Mouse (Mus musculus): ENCODE measurements around the gene Cxcr3. TPM values are rescaled to one million over a fixed set of nuclear protein-coding genes. Genes with fewer than 3 reads are reported as not detected.

Cxcr3 gene
- polyA plus RNA-seq, 1 experiment from 2014 or later, result 0.27 TPM

DNA sequence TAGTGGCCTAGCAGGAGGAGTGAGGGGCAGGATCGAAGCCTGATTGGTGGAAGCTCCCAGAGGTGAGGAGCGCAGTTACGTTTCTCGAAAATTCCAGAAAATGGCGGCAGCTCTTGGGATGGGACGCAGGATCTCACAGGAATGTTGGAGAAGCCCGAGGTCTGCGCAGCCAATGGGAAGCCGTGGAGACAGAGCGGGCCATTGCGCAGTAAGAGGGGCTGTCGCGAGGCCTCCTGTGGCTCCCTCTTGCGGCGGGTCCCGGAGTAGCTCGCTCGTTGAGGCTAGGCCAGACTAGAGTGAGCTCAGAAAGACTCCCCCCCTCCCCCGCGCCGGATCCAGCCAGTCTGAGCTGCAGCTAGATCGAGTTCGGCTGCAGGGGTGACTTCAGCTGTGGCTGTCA, 35.8 kb downstream of the Cxcr3 start:
- ATAC-seq (replicated peaks; ENCODE audit: low FRiP score) (no peak), DNase-seq (ENCODE audit: low spot score) (no peak)
- Histone ChIP-seq H3K9ac (ENCODE audit: low read depth, low read length) (no peak overlapping the region), H3K36me3 (ENCODE audit: control insufficient read depth, insufficient read depth, low read length) (no peaks in the 10 kb centered on the region), H3K9me3 (ENCODE audit: control insufficient read depth, low read length) (peaks cover 13% of the 10 kb centered on the region), H3K27me3 (replicated peaks; ENCODE audit: control insufficient read depth, insufficient read depth, low read length) (no peaks in the 10 kb centered on the region), H3K4me1 (replicated peaks; ENCODE audit: control insufficient read depth, insufficient read depth, low read length) (no peaks in the 10 kb centered on the region), H3K4me3 (ENCODE audit: low read depth, low read length) (no peak overlapping the region), H3K4me2 (no peak overlapping the region), H3K27ac (ENCODE audit: low read depth, low read length) (no peak overlapping the region)
- WGBS, result 52% methylated on average over 23 of the region's 23 CpGs

DNA sequence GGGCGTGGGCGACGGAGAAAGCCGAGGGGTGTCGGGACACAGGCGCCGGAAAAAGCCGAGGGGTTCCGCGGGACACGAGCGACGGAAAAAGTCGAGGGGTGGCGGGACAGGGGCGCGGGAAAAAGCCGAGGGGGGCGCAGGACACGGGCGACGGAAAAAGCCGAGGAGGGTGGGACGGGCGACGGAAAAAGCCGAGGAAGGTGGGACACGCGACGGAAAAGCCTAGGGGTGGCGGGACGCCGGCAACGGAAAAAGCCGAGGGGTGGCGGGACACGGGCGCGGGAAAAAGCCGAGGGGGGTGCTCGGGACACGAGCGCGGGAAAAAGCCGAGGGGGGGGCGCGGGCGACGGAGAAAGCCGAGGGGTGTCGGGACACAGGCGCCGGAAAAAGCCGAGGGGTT, 36.5 kb downstream of the Cxcr3 start:
- H3K4me2 ChIP-seq, result no peak overlapping the region
- no peak overlapping the region for H3K4me3 ChIP-seq (ENCODE audit: low read depth, low read length)
- H3K36me3 ChIP-seq (ENCODE audit: control insufficient read depth, insufficient read depth, low read length), result no peaks in the 10 kb centered on the region
- ATAC-seq (replicated peaks; ENCODE audit: low FRiP score) (no peak), DNase-seq (ENCODE audit: low spot score) (no peak)
- no peaks in the 10 kb centered on the region for H3K27me3 ChIP-seq (replicated peaks; ENCODE audit: control insufficient read depth, insufficient read depth, low read length)
- no peak overlapping the region for H3K27ac ChIP-seq (ENCODE audit: low read depth, low read length)
- H3K4me1 ChIP-seq (replicated peaks; ENCODE audit: control insufficient read depth, insufficient read depth, low read length), result no peaks in the 10 kb centered on the region
- H3K9me3 ChIP-seq (ENCODE audit: control insufficient read depth, low read length), result peaks cover 13% of the 10 kb centered on the region
- no peak overlapping the region for H3K9ac ChIP-seq (ENCODE audit: low read depth, low read length)
- 63% methylated on average over 53 of the region's 54 CpGs for WGBS

DNA sequence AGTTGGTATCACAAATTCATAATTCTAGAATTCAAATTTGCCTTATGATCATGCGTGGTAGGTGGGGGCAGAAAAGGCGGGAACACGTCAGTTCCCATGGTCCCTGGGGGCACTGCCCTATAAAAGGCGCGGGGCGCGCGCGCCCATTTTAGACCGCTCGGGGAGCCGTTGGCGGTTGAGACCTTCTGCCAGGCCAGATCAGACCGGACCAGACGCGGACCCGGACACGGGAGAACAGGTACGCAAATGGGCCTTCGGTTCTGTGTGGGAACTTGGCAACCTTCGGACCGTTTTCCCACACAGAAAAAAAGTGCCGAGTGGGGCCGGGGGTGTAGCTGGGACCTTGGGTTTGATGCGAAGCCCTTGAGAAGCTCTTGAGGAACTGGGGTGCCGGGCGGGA, 38.4 kb downstream of the Cxcr3 start:
- no peak overlapping the region for H3K9ac ChIP-seq (ENCODE audit: low read depth, low read length)
- no peak for ATAC-seq (replicated peaks; ENCODE audit: low FRiP score)
- no peak for DNase-seq (ENCODE audit: low spot score)
- no peak overlapping the region for H3K4me3 ChIP-seq (ENCODE audit: low read depth, low read length)
- H3K4me1 ChIP-seq (replicated peaks; ENCODE audit: control insufficient read depth, insufficient read depth, low read length), result no peaks in the 10 kb centered on the region
- peaks cover 13% of the 10 kb centered on the region for H3K9me3 ChIP-seq (ENCODE audit: control insufficient read depth, low read length)
- H3K27me3 ChIP-seq (replicated peaks; ENCODE audit: control insufficient read depth, insufficient read depth, low read length), result no peaks in the 10 kb centered on the region
- WGBS, result 88% methylated on average over 27 of the region's 27 CpGs
- H3K27ac ChIP-seq (ENCODE audit: low read depth, low read length), result no peak overlapping the region
- H3K36me3 ChIP-seq (ENCODE audit: control insufficient read depth, insufficient read depth, low read length), result no peaks in the 10 kb centered on the region
- H3K4me2 ChIP-seq, result no peak overlapping the region

Other genes starting within 250 kb of the Cxcr3 start
- gene Taf1, start 201.5 kb downstream of the Cxcr3 start, polyA plus RNA-seq (2014; fragmentation: Nextera tagmentation; extraction: Ambion mirVana), result 18.0 and 21.1 TPM in 2 replicates
- gene Ogt, start 94.2 kb downstream of the Cxcr3 start, polyA plus RNA-seq (2014; fragmentation: Nextera tagmentation; extraction: Ambion mirVana), result 128 TPM in 2 replicates
- 0.45 and 0.64 TPM in 2 replicates for gene Gm4779, start 60.2 kb upstream of the Cxcr3 start, polyA plus RNA-seq (2014; fragmentation: Nextera tagmentation; extraction: Ambion mirVana)
- gene 8030474K03Rik, start 60.4 kb upstream of the Cxcr3 start, polyA plus RNA-seq (2014; fragmentation: Nextera tagmentation; extraction: Ambion mirVana), result 0.23 and 1.1 TPM in 2 replicates
- 9.0 and 9.7 TPM in 2 replicates for gene Nhsl2, start 115.1 kb upstream of the Cxcr3 start, polyA plus RNA-seq (2014; fragmentation: Nextera tagmentation; extraction: Ambion mirVana)

All from liver, embryonic 11.5 days (tissue).